Mouse (Mus musculus): ENCODE measurements around the gene Micu1. TPM values are rescaled to one million over a fixed set of nuclear protein-coding genes. Genes with fewer than 3 reads are reported as not detected.

Gene Micu1
- polyA plus RNA-seq, 1 experiment from 2014 or later = 72.3 TPM

GRCm38 (mm10) chr10:59755681-59756080 lies 53.4 kb downstream of the Micu1 start:
- no peak for ATAC-seq (ENCODE audit: borderline replicate concordance, extremely low read depth, low FRiP score, low TSS enrichment)
- Histone ChIP-seq H3K9me3 (no peaks in the 10 kb centered on the region), H3K4me3 (no peak overlapping the region), H3K4me1 (no peaks in the 10 kb centered on the region), H3K4me2 (no peak overlapping the region), H3K36me3 (peaks cover 6% of the 10 kb centered on the region), H3K9ac (no peak overlapping the region), H3K27me3 (no peaks in the 10 kb centered on the region), H3K27ac (no peak overlapping the region)
- 86% methylated on average over 11 of the region's 11 CpGs for WGBS

GRCm38 (mm10) chr10:59756090-59756489 lies 53.8 kb downstream of the Micu1 start:
- Histone ChIP-seq H3K9ac (no peak overlapping the region), H3K27ac (no peak overlapping the region), H3K4me2 (no peak overlapping the region), H3K9me3 (no peaks in the 10 kb centered on the region), H3K36me3 (peaks cover 6% of the 10 kb centered on the region), H3K4me3 (no peak overlapping the region), H3K4me1 (no peaks in the 10 kb centered on the region), H3K27me3 (no peaks in the 10 kb centered on the region)
- no peak for ATAC-seq (ENCODE audit: borderline replicate concordance, extremely low read depth, low FRiP score, low TSS enrichment)
- 67% methylated on average over 12 of the region's 12 CpGs for WGBS

GRCm38 (mm10) chr10:59756570-59756969 lies 54.3 kb downstream of the Micu1 start:
- Histone ChIP-seq H3K36me3 (peaks cover 6% of the 10 kb centered on the region), H3K27me3 (no peaks in the 10 kb centered on the region), H3K27ac (no peak overlapping the region), H3K9ac (no peak overlapping the region), H3K9me3 (no peaks in the 10 kb centered on the region), H3K4me2 (no peak overlapping the region), H3K4me3 (no peak overlapping the region), H3K4me1 (no peaks in the 10 kb centered on the region)
- no peak for ATAC-seq (ENCODE audit: borderline replicate concordance, extremely low read depth, low FRiP score, low TSS enrichment)
- 48% methylated on average over 8 of the region's 8 CpGs for WGBS

GRCm38 (mm10) chr10:59764781-59765180 lies 62.5 kb downstream of the Micu1 start:
- H3K9me3 ChIP-seq = no peaks in the 10 kb centered on the region
- no peak overlapping the region for H3K27ac ChIP-seq
- H3K9ac ChIP-seq = no peak overlapping the region
- no peaks in the 10 kb centered on the region for H3K4me1 ChIP-seq
- no peaks in the 10 kb centered on the region for H3K36me3 ChIP-seq
- no peak overlapping the region for H3K4me2 ChIP-seq
- H3K4me3 ChIP-seq = no peak overlapping the region
- no peak for ATAC-seq (ENCODE audit: borderline replicate concordance, extremely low read depth, low FRiP score, low TSS enrichment)
- 89% methylated on average over 6 of the region's 6 CpGs for WGBS
- no peaks in the 10 kb centered on the region for H3K27me3 ChIP-seq

GRCm38 (mm10) chr10:59768369-59769079 lies 66.2 kb downstream of the Micu1 start:
- Histone ChIP-seq H3K27me3 (no peaks in the 10 kb centered on the region), H3K4me2 (no peak overlapping the region), H3K9ac (no peak overlapping the region), H3K4me3 (no peak overlapping the region), H3K36me3 (no peaks in the 10 kb centered on the region), H3K4me1 (no peaks in the 10 kb centered on the region), H3K9me3 (no peaks in the 10 kb centered on the region), H3K27ac (no peak overlapping the region)
- ATAC-seq (ENCODE audit: borderline replicate concordance, extremely low read depth, low FRiP score, low TSS enrichment) = no peak
- 41% methylated on average over 13 of the region's 13 CpGs for WGBS

- Histone ChIP-seq H3K4me3 (no peak overlapping the region), H3K27me3 (no peaks in the 10 kb centered on the region), H3K9me3 (no peaks in the 10 kb centered on the region), H3K36me3 (no peaks in the 10 kb centered on the region), H3K27ac (no peak overlapping the region), H3K4me1 (no peaks in the 10 kb centered on the region), H3K4me2 (no peak overlapping the region), H3K9ac (no peak overlapping the region)
- no peak for ATAC-seq (ENCODE audit: borderline replicate concordance, extremely low read depth, low FRiP score, low TSS enrichment)
- WGBS = 83% methylated on average over 6 of the region's 6 CpGs
These were observed 69.2 kb downstream of the Micu1 start for GRCm38 (mm10) chr10:59771375-59772048.

GRCm38 (mm10) chr10:59772049-59772397 lies 69.7 kb downstream of the Micu1 start:
- no peak overlapping the region for H3K4me3 ChIP-seq
- no peaks in the 10 kb centered on the region for H3K9me3 ChIP-seq
- H3K27ac ChIP-seq = no peak overlapping the region
- WGBS = 82% methylated on average over 2 of the region's 2 CpGs
- ATAC-seq (ENCODE audit: borderline replicate concordance, extremely low read depth, low FRiP score, low TSS enrichment) = no peak
- H3K36me3 ChIP-seq = no peaks in the 10 kb centered on the region
- H3K4me2 ChIP-seq = no peak overlapping the region
- no peaks in the 10 kb centered on the region for H3K4me1 ChIP-seq
- H3K27me3 ChIP-seq = no peaks in the 10 kb centered on the region
- H3K9ac ChIP-seq = no peak overlapping the region

GRCm38 (mm10) chr10:59773441-59774140 lies 71.3 kb downstream of the Micu1 start:
- no peak for ATAC-seq (ENCODE audit: borderline replicate concordance, extremely low read depth, low FRiP score, low TSS enrichment)
- Histone ChIP-seq H3K9me3 (no peaks in the 10 kb centered on the region), H3K27ac (no peak overlapping the region), H3K4me3 (no peak overlapping the region), H3K36me3 (no peaks in the 10 kb centered on the region), H3K4me1 (no peaks in the 10 kb centered on the region), H3K27me3 (no peaks in the 10 kb centered on the region), H3K9ac (no peak overlapping the region), H3K4me2 (no peak overlapping the region)
- WGBS = 71% methylated on average over 13 of the region's 13 CpGs

- Histone ChIP-seq H3K9me3 (no peaks in the 10 kb centered on the region), H3K27ac (no peak overlapping the region), H3K4me3 (no peak overlapping the region), H3K4me1 (no peaks in the 10 kb centered on the region), H3K4me2 (no peak overlapping the region), H3K9ac (no peak overlapping the region), H3K27me3 (no peaks in the 10 kb centered on the region), H3K36me3 (no peaks in the 10 kb centered on the region)
- ATAC-seq (ENCODE audit: borderline replicate concordance, extremely low read depth, low FRiP score, low TSS enrichment) = no peak
- 77% methylated on average over 3 of the region's 3 CpGs for WGBS
These were observed 71.9 kb downstream of the Micu1 start for GRCm38 (mm10) chr10:59774141-59774534.

- no peak for ATAC-seq (ENCODE audit: borderline replicate concordance, extremely low read depth, low FRiP score, low TSS enrichment)
- H3K4me2 ChIP-seq = no peak overlapping the region
- H3K4me1 ChIP-seq = no peaks in the 10 kb centered on the region
- no peaks in the 10 kb centered on the region for H3K36me3 ChIP-seq
- H3K9me3 ChIP-seq = no peaks in the 10 kb centered on the region
- H3K27me3 ChIP-seq = no peaks in the 10 kb centered on the region
- H3K4me3 ChIP-seq = no peak overlapping the region
- H3K9ac ChIP-seq = no peak overlapping the region
- H3K27ac ChIP-seq = no peak overlapping the region
- WGBS = 46% methylated on average over 3 of the region's 3 CpGs
These were observed 75.0 kb downstream of the Micu1 start for GRCm38 (mm10) chr10:59777246-59777645.

- Histone ChIP-seq H3K4me3 (no peak overlapping the region), H3K4me1 (no peaks in the 10 kb centered on the region), H3K27me3 (no peaks in the 10 kb centered on the region), H3K9me3 (no peaks in the 10 kb centered on the region), H3K27ac (no peak overlapping the region), H3K4me2 (no peak overlapping the region), H3K36me3 (no peaks in the 10 kb centered on the region), H3K9ac (no peak overlapping the region)
- no peak for ATAC-seq (ENCODE audit: borderline replicate concordance, extremely low read depth, low FRiP score, low TSS enrichment)
- WGBS = 73% methylated on average over 4 of the region's 4 CpGs
These were observed 75.9 kb downstream of the Micu1 start for GRCm38 (mm10) chr10:59778137-59778710.

- H3K9ac ChIP-seq = no peak overlapping the region
- H3K4me2 ChIP-seq = no peak overlapping the region
- no peaks in the 10 kb centered on the region for H3K36me3 ChIP-seq
- ATAC-seq (ENCODE audit: borderline replicate concordance, extremely low read depth, low FRiP score, low TSS enrichment) = no peak
- H3K4me3 ChIP-seq = no peak overlapping the region
- WGBS = 54% methylated on average over 3 of the region's 3 CpGs
- no peaks in the 10 kb centered on the region for H3K9me3 ChIP-seq
- H3K4me1 ChIP-seq = no peaks in the 10 kb centered on the region
- no peak overlapping the region for H3K27ac ChIP-seq
- no peaks in the 10 kb centered on the region for H3K27me3 ChIP-seq
These were observed 78.4 kb downstream of the Micu1 start for GRCm38 (mm10) chr10:59780698-59781097.

Measured in lung, embryonic 15.5 days (tissue).